Mouse (Mus musculus) olfactory bulb, adult 2 months (tissue): ENCODE measurements around the gene Sec31a.

ENCODE experiments used
- CTCF ChIP-seq: fragments of 200-500 bp; IDR thresholded peaks from 2 replicates; pipeline ENCODE4 v1.5.1; 2012; ENCODE audit warnings: low read depth, mild to moderate bottlenecking, low read length, moderate library complexity; ENCODE audit not compliant: insufficient read depth
- POLR2A ChIP-seq: fragments of 200-500 bp; IDR thresholded peaks from 2 replicates; pipeline ENCODE4 v1.6.1; 2012; ENCODE audit warnings: mild to moderate bottlenecking, low read depth, low read length, moderate library complexity; ENCODE audit not compliant: insufficient read depth

GRCm38 (mm10) chr5:100342422-100342821, 73.6 kb downstream of the Sec31a start:
- TF ChIP-seq POLR2A (no peak), CTCF (no peak)
